Mouse (Mus musculus) bone marrow, adult 2 months (tissue): Measurements from ENCODE around the gene Stim2.

Source experiments
- CTCF ChIP-seq: fragments of 200-500 bp; IDR thresholded peaks from 2 replicates; pipeline ENCODE4 v1.5.1; 2011; ENCODE audit warnings: low read length, control low read depth; ENCODE audit not compliant: control insufficient read depth, insufficient read depth
- POLR2A ChIP-seq: fragments of 200-500 bp; IDR thresholded peaks from 2 replicates; pipeline ENCODE4 v1.6.1; 2011; ENCODE audit warnings: low read depth, mild to moderate bottlenecking, control low read depth, low read length, borderline replicate concordance; ENCODE audit not compliant: control insufficient read depth

DNA sequence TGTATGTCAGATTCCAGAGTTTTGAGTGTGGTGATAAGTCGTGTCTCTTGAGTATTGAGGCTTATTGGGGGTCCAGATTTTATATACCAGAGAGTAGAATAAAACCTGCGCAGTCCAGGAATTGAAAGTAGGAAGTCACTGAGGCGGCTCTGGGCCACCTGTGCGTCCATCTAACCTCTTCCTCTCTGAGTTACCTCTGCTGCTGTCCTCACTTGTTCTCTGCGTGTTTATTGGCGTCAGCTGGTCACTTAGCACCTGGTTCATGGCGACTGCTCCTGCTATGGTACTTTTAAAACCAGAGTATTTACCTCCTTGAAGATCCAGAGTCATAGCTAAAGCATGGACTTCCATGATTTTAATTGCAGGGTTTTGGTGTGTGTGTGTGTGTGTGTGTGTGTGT, 73.4 kb downstream of the Stim2 start:
- TF ChIP-seq CTCF = no peak
- TF ChIP-seq POLR2A = no peak
